Mouse (Mus musculus): Measurements from ENCODE around the gene Wdr63.

Gene Wdr63

GRCm38 (mm10) chr3:146053082-146053814 lies 54.7 kb downstream of the Wdr63 start:
- DNase-seq (ENCODE audit: low spot score): no peak

GRCm38 (mm10) chr3:146051277-146052007 lies 56.5 kb downstream of the Wdr63 start:
- DNase-seq (ENCODE audit: low spot score): no peak

GRCm38 (mm10) chr3:146049951-146050350 lies 58.0 kb downstream of the Wdr63 start:
- DNase-seq (ENCODE audit: low spot score): no peak

GRCm38 (mm10) chr3:146047704-146048207 lies 60.2 kb downstream of the Wdr63 start:
- no peak for DNase-seq (ENCODE audit: low spot score)

- DNase-seq (ENCODE audit: low spot score): no peak
Measured at GRCm38 (mm10) chr3:146046076-146046475, 61.9 kb downstream of the Wdr63 start.

GRCm38 (mm10) chr3:146044977-146045376 lies 63.0 kb downstream of the Wdr63 start:
- DNase-seq (ENCODE audit: low spot score): no peak

- no peak for DNase-seq (ENCODE audit: low spot score)
Measured at GRCm38 (mm10) chr3:146041382-146041781, 66.5 kb downstream of the Wdr63 start.

- DNase-seq (ENCODE audit: low spot score): no peak
Measured at GRCm38 (mm10) chr3:146039132-146039903, 68.6 kb downstream of the Wdr63 start.

GRCm38 (mm10) chr3:146037906-146038305 lies 70.0 kb downstream of the Wdr63 start:
- DNase-seq (ENCODE audit: low spot score): no peak

- no peak for DNase-seq (ENCODE audit: low spot score)
Measured at GRCm38 (mm10) chr3:146032976-146033375, 75.0 kb downstream of the Wdr63 start.

- DNase-seq (ENCODE audit: low spot score): no peak
Measured at GRCm38 (mm10) chr3:146030255-146030836, 77.6 kb downstream of the Wdr63 start.

GRCm38 (mm10) chr3:146029234-146029633 lies 78.7 kb downstream of the Wdr63 start:
- DNase-seq (ENCODE audit: low spot score): no peak

- no peak for DNase-seq (ENCODE audit: low spot score)
Measured at GRCm38 (mm10) chr3:146028406-146028805, 79.5 kb downstream of the Wdr63 start.

GRCm38 (mm10) chr3:146027116-146027515 lies 80.8 kb downstream of the Wdr63 start:
- no peak for DNase-seq (ENCODE audit: low spot score)

- DNase-seq (ENCODE audit: low spot score): no peak
Measured at GRCm38 (mm10) chr3:146025499-146025898, 82.4 kb downstream of the Wdr63 start.

- DNase-seq (ENCODE audit: low spot score): no peak
Measured at GRCm38 (mm10) chr3:146024746-146025145, 83.2 kb downstream of the Wdr63 start.

GRCm38 (mm10) chr3:146022232-146022631 lies 85.7 kb downstream of the Wdr63 start:
- DNase-seq (ENCODE audit: low spot score): no peak

GRCm38 (mm10) chr3:146017521-146017920 lies 90.4 kb downstream of the Wdr63 start:
- no peak for DNase-seq (ENCODE audit: low spot score)

GRCm38 (mm10) chr3:146016979-146017378 lies 91.0 kb downstream of the Wdr63 start:
- DNase-seq (ENCODE audit: low spot score): no peak

- no peak for DNase-seq (ENCODE audit: low spot score)
Measured at GRCm38 (mm10) chr3:146014321-146014720, 93.6 kb downstream of the Wdr63 start.

GRCm38 (mm10) chr3:146013490-146013889 lies 94.4 kb downstream of the Wdr63 start:
- DNase-seq (ENCODE audit: low spot score): no peak
